Mouse (Mus musculus) intestine, embryonic 16.5 days (tissue): Measurements from ENCODE around the gene Nav1. TPM values are rescaled to one million over a fixed set of nuclear protein-coding genes. Genes with fewer than 3 reads are reported as not detected.

Source experiments
- ATAC-seq: fragments of 200-750 bp; cut with Nextera tagmentation; 2 replicates; pipeline ENCODE4 v1.8.0; 2017; ENCODE audit warnings: moderate TSS enrichment, moderate library complexity
- H3K27ac ChIP-seq: fragments of 300-500 bp; sonication (generic); 2 replicates; pipeline ENCODE4 v1.5.1; 2014; ENCODE audit warnings: mild to moderate bottlenecking, low read length
- H3K27me3 ChIP-seq: fragments of 300-500 bp; sonication (generic); replicated peaks from 2 replicates; pipeline ENCODE4 v1.6.1; 2014; ENCODE audit warnings: low read length, control low read depth, mixed read lengths; ENCODE audit not compliant: control insufficient read depth, insufficient read depth
- H3K36me3 ChIP-seq: fragments of 300-500 bp; sonication (generic); 2 replicates; pipeline ENCODE4 v1.6.1; 2014; ENCODE audit warnings: low read length, control low read depth; ENCODE audit not compliant: control insufficient read depth, insufficient read depth
- H3K4me1 ChIP-seq: fragments of 300-500 bp; sonication (generic); 2 replicates; pipeline ENCODE4 v1.6.1; 2014; ENCODE audit warnings: low read length, control low read depth, mixed read lengths; ENCODE audit not compliant: control insufficient read depth, insufficient read depth
- H3K4me2 ChIP-seq: fragments of 300-500 bp; sonication (generic); 2 replicates; pipeline ENCODE4 v1.6.1; 2014; ENCODE audit warnings: low read depth, low read length, control low read depth
- H3K4me3 ChIP-seq: fragments of 300-500 bp; sonication (generic); 2 replicates; pipeline ENCODE4 v1.5.1; 2014; ENCODE audit warnings: mild to moderate bottlenecking, low read length
- H3K9ac ChIP-seq: fragments of 300-500 bp; sonication (generic); 2 replicates; pipeline ENCODE4 v1.6.1; 2014; ENCODE audit warnings: low read depth, low read length
- H3K9me3 ChIP-seq: fragments of 300-500 bp; sonication (generic); 2 replicates; pipeline ENCODE4 v1.6.1; 2016; ENCODE audit warnings: low read length, control low read depth; ENCODE audit not compliant: control insufficient read depth
- WGBS: fragments of 180-500 bp; shearing (Covaris S2); extraction: QIAGEN DNeasy Blood & Tissue Kit; methylation state at CpG from one replicate; pipeline ENCODE4 v1.1.7; 2014; 5-methylcytosine and 5-hydroxymethylcytosine counted together
- polyA plus RNA-seq: library from polyadenylated mRNA; unstranded; fragments of >200 nt; fragmentation: Nextera tagmentation; extraction: Ambion mirVana; gene quantifications from 2 replicates; pipeline ENCODE4 v1.2.1, GENCODE M21; 2015

The Nav1 gene
- polyA plus RNA-seq, 1 experiment from 2014 or later, result 9.0 TPM

GRCm38 (mm10) chr1:135544504-135545146 is 62.5 kb downstream of the Nav1 start:
- Histone ChIP-seq H3K9me3 (no peaks in the 10 kb centered on the region), H3K4me3 (no peak overlapping the region), H3K27ac (no peak overlapping the region), H3K4me2 (no peak overlapping the region), H3K27me3 (no peaks in the 10 kb centered on the region), H3K36me3 (no peaks in the 10 kb centered on the region), H3K4me1 (peaks cover 17% of the 10 kb centered on the region), H3K9ac (0 out of 2 replicates have a peak overlapping the region, but pooled peaks have one; percentile 7)
- WGBS, result 40% methylated on average over 16 of the region's 16 CpGs
- no peak for ATAC-seq

GRCm38 (mm10) chr1:135542841-135543810 is 64.0 kb downstream of the Nav1 start:
- Histone ChIP-seq H3K4me1 (peaks cover 11% of the 10 kb centered on the region; the same call in 1 of the 2 replicates), H3K9me3 (no peaks in the 10 kb centered on the region), H3K4me3 (no peak overlapping the region), H3K4me2 (no peak overlapping the region), H3K9ac (no peak overlapping the region), H3K27me3 (no peaks in the 10 kb centered on the region), H3K36me3 (no peaks in the 10 kb centered on the region), H3K27ac (no peak overlapping the region)
- no peak for ATAC-seq
- 54% methylated on average over 12 of the region's 12 CpGs for WGBS

GRCm38 (mm10) chr1:135542080-135542479 is 65.0 kb downstream of the Nav1 start:
- Histone ChIP-seq H3K4me2 (no peak overlapping the region), H3K36me3 (no peaks in the 10 kb centered on the region), H3K4me3 (no peak overlapping the region), H3K27ac (no peak overlapping the region), H3K27me3 (no peaks in the 10 kb centered on the region), H3K9ac (0 out of 2 replicates have a peak overlapping the region, but pooled peaks have one; percentile 11), H3K4me1 (peaks cover 11% of the 10 kb centered on the region; the same call in 1 of the 2 replicates), H3K9me3 (no peaks in the 10 kb centered on the region)
- WGBS, result 87% methylated on average over 9 of the region's 9 CpGs
- ATAC-seq, result no peak

- H3K9ac ChIP-seq, result no peak overlapping the region
- H3K36me3 ChIP-seq, result no peaks in the 10 kb centered on the region
- no peak overlapping the region for H3K4me2 ChIP-seq
- H3K4me1 ChIP-seq, result peaks cover 24% of the 10 kb centered on the region
- no peaks in the 10 kb centered on the region for H3K27me3 ChIP-seq
- ATAC-seq, result peak; percentile 68
- H3K27ac ChIP-seq, result no peak overlapping the region
- no peak overlapping the region for H3K4me3 ChIP-seq
- no peaks in the 10 kb centered on the region for H3K9me3 ChIP-seq
- WGBS, result 21% methylated on average over 4 of the region's 4 CpGs
These were observed 66.8 kb downstream of the Nav1 start for GRCm38 (mm10) chr1:135540270-135540669.

- Histone ChIP-seq H3K4me3 (no peak overlapping the region), H3K4me1 (peaks cover 29% of the 10 kb centered on the region), H3K9me3 (no peaks in the 10 kb centered on the region), H3K27me3 (no peaks in the 10 kb centered on the region), H3K36me3 (no peaks in the 10 kb centered on the region), H3K27ac (no peak overlapping the region), H3K4me2 (no peak overlapping the region), H3K9ac (no peak overlapping the region)
- ATAC-seq, result no peak
- WGBS, result 75% methylated on average over 12 of the region's 12 CpGs
These were observed 68.4 kb downstream of the Nav1 start for GRCm38 (mm10) chr1:135538441-135539265.

- Histone ChIP-seq H3K4me2 (no peak overlapping the region), H3K27ac (peak overlapping the region; percentile 82), H3K9ac (no peak overlapping the region), H3K36me3 (no peaks in the 10 kb centered on the region), H3K4me1 (peaks cover 32% of the 10 kb centered on the region), H3K4me3 (no peak overlapping the region), H3K27me3 (no peaks in the 10 kb centered on the region), H3K9me3 (no peaks in the 10 kb centered on the region)
- ATAC-seq, result no peak
- 88% methylated on average over 7 of the region's 7 CpGs for WGBS
These were observed 70.3 kb downstream of the Nav1 start for GRCm38 (mm10) chr1:135536822-135537221.

GRCm38 (mm10) chr1:135536326-135536725 is 70.8 kb downstream of the Nav1 start:
- H3K4me3 ChIP-seq, result no peak overlapping the region
- no peaks in the 10 kb centered on the region for H3K36me3 ChIP-seq
- H3K4me1 ChIP-seq, result peaks cover 37% of the 10 kb centered on the region
- no peaks in the 10 kb centered on the region for H3K27me3 ChIP-seq
- no peak overlapping the region for H3K4me2 ChIP-seq
- H3K9me3 ChIP-seq, result no peaks in the 10 kb centered on the region
- H3K9ac ChIP-seq, result 0 out of 2 replicates have a peak overlapping the region, but pooled peaks have one; percentile 25
- ATAC-seq, result peak; percentile 36; the same call in 1 of the 2 replicates
- H3K27ac ChIP-seq, result peak overlapping the region; percentile 82
- WGBS, result 44% methylated on average over 2 of the region's 2 CpGs

GRCm38 (mm10) chr1:135535256-135535655 is 71.8 kb downstream of the Nav1 start:
- Histone ChIP-seq H3K9ac (no peak overlapping the region), H3K9me3 (no peaks in the 10 kb centered on the region)
- peak; percentile 77 for ATAC-seq

More at GRCm38 (mm10) chr1:135535256-135535655, 71.8 kb downstream of the Nav1 start:
- H3K4me2 ChIP-seq, result no peak overlapping the region
- H3K27ac ChIP-seq, result peak overlapping the region; percentile 82
- 10% methylated on average over 4 of the region's 4 CpGs for WGBS
- H3K4me3 ChIP-seq, result no peak overlapping the region
- no peaks in the 10 kb centered on the region for H3K36me3 ChIP-seq
- peaks cover 41% of the 10 kb centered on the region for H3K4me1 ChIP-seq
- H3K27me3 ChIP-seq, result no peaks in the 10 kb centered on the region
